Mouse (Mus musculus) heart, adult 2 months (tissue): Measurements from ENCODE around the gene Car5b.

Experiments used
- CTCF ChIP-seq: fragments of 200-600 bp; IDR thresholded peaks from 2 replicates; pipeline ENCODE4 v1.8.1; 2022; ENCODE audit warnings: antibody characterized with exemption, mild to moderate bottlenecking, moderate library complexity
- POLR2A ChIP-seq: fragments of 200-500 bp; IDR thresholded peaks from 2 replicates; pipeline ENCODE4 v1.6.1; 2011; ENCODE audit warnings: mild to moderate bottlenecking, low read depth, low read length, control low read depth; ENCODE audit not compliant: insufficient read depth

GRCm38 (mm10) chrX:163957381-163957780 is 70.4 kb downstream of the Car5b start:
- TF ChIP-seq CTCF (no peak), POLR2A (no peak)
